Mouse (Mus musculus): ENCODE data around the gene Acss2.
A peak's percentile ranks its signal among the peaks of the same experiment; 100 is the strongest.

- TF ChIP-seq CTCF (IDR thresholded peaks at IDR 0.05; ENCODE audit: low read depth) (no peak), EP300 (IDR thresholded peaks at IDR 0.05; ENCODE audit: low read depth) (peak; percentile 82; the same call in 1 of the 2 replicates)
Observed at GRCm38 (mm10) chr2:155610978-155611377, 93.2 kb downstream of the Acss2 start, which contains the start of gene Myh7b.

All from heart, postnatal 0 days (tissue).